Mouse (Mus musculus) MEL (cell line): ENCODE measurements around the gene Gm19410. TPM values are rescaled to one million over a fixed set of nuclear protein-coding genes. Genes with fewer than 3 reads are reported as not detected.

ENCODE experiments used
- DNase-seq: peaks from one replicate; pipeline ENCODE4 v3.0.0; 2011; ENCODE audit warnings: low read depth, low spot score
- H3K27ac ChIP-seq: 2 replicates; pipeline ENCODE4 v1.5.1; 2012; ENCODE audit warnings: low read depth, mild to moderate bottlenecking, control low read depth, low read length, moderate library complexity; ENCODE audit not compliant: control insufficient read depth
- H3K27me3 ChIP-seq, 2 experiments: fragments of 150-350 bp in 1 of 2; sonication (generic) in 1 of 2; 2 replicates each; pipeline ENCODE4 v1.6.1; 2012; ENCODE audit warnings: low read length in 2 of 2, mild to moderate bottlenecking in 2 of 2, improper control_type of control experiment in 1 of 2, moderate library complexity in 1 of 2; ENCODE audit not compliant: insufficient read depth in 2 of 2, control insufficient read depth in 1 of 2
- H3K36me3 ChIP-seq, 2 experiments: 2 replicates each; pipeline ENCODE4 v1.6.1; 2012 to 2014; ENCODE audit warnings: low read length in 2 of 2, improper control_type of control experiment in 1 of 2, inconsistent platforms in 1 of 2, mild to moderate bottlenecking in 1 of 2; ENCODE audit not compliant: insufficient read depth in 2 of 2, control insufficient read depth in 1 of 2
- H3K4me1 ChIP-seq, 2 experiments: fragments of 150-350 bp in 1 of 2; sonication (generic) in 1 of 2; 2 replicates each; pipeline ENCODE4 v1.6.1; 2012; ENCODE audit warnings: low read length in 2 of 2, improper control_type of control experiment in 1 of 2, mild to moderate bottlenecking in 1 of 2; ENCODE audit not compliant: insufficient read depth in 2 of 2, control insufficient read depth in 1 of 2
- H3K4me3 ChIP-seq, 2 experiments: fragments of 150-350 bp in 1 of 2; sonication (generic) in 1 of 2; 2 replicates each; pipeline ENCODE4 v1.5.1; 2012; ENCODE audit warnings: low read depth in 2 of 2, low read length in 2 of 2, mild to moderate bottlenecking in 2 of 2, moderate library complexity in 2 of 2, control low read depth in 1 of 2, improper control_type of control experiment in 1 of 2; ENCODE audit not compliant: control insufficient read depth in 1 of 2, insufficient read depth in 1 of 2
- H3K79me2 ChIP-seq: 2 replicates; pipeline ENCODE4 v1.6.1; 2012; ENCODE audit warnings: mild to moderate bottlenecking, low read length, moderate library complexity; ENCODE audit not compliant: control insufficient read depth, poor library complexity, insufficient read depth
- H3K9ac ChIP-seq: 2 replicates; pipeline ENCODE4 v1.6.1; 2012; ENCODE audit warnings: low read depth, mild to moderate bottlenecking, control low read depth, low read length, moderate library complexity; ENCODE audit not compliant: control insufficient read depth, poor library complexity, severe bottlenecking
- H3K9me3 ChIP-seq: fragments of 150-350 bp; sonication (generic); replicated peaks from 2 replicates; pipeline ENCODE4 v1.6.1; 2012; ENCODE audit warnings: mild to moderate bottlenecking, low read length, improper control_type of control experiment, moderate library complexity; ENCODE audit not compliant: insufficient read depth
- CHD2 ChIP-seq: IDR thresholded peaks from 2 replicates; pipeline ENCODE4 v1.6.1; 2011; ENCODE audit warnings: low read length, improper control_type of control experiment
- ETS1 ChIP-seq: IDR thresholded peaks from 2 replicates; pipeline ENCODE4 v1.6.1; 2012; ENCODE audit warnings: low read depth, mild to moderate bottlenecking, inconsistent platforms, low read length, improper control_type of control experiment, moderate library complexity
- JUND ChIP-seq: IDR thresholded peaks from 2 replicates; pipeline ENCODE4 v1.6.1; 2011; ENCODE audit warnings: low read depth, mild to moderate bottlenecking, improper control_type of control experiment, low read length
- MAFK ChIP-seq: IDR thresholded peaks from 2 replicates; pipeline ENCODE4 v1.6.1; 2011; ENCODE audit warnings: low read depth, mild to moderate bottlenecking, low read length, improper control_type of control experiment, borderline replicate concordance
- MXI1 ChIP-seq: IDR thresholded peaks from 2 replicates; pipeline ENCODE4 v1.6.1; 2011; ENCODE audit warnings: mild to moderate bottlenecking, low read depth, low read length, improper control_type of control experiment
- MYC ChIP-seq: IDR thresholded peaks from 2 replicates; pipeline ENCODE4 v1.6.1; 2011; ENCODE audit warnings: low read depth, mild to moderate bottlenecking, low read length, improper control_type of control experiment, moderate library complexity
- NELFE ChIP-seq: IDR thresholded peaks from 2 replicates; pipeline ENCODE4 v1.6.1; 2011; ENCODE audit warnings: low read depth, low read length, improper control_type of control experiment
- NRF1 ChIP-seq: IDR thresholded peaks from 2 replicates; pipeline ENCODE4 v1.6.1; 2014; ENCODE audit warnings: low read depth, mild to moderate bottlenecking, inconsistent platforms, low read length, improper control_type of control experiment, moderate library complexity; ENCODE audit not compliant: poor library complexity, insufficient read depth, severe bottlenecking
- POLR2A ChIP-seq, 2 experiments: IDR thresholded peaks; 2 replicates each; pipeline ENCODE4 v1.6.1; 2011 to 2012; ENCODE audit warnings: low read length in 2 of 2, mild to moderate bottlenecking in 2 of 2, control low read depth in 1 of 2, improper control_type of control experiment in 1 of 2, low read depth in 1 of 2, moderate library complexity in 1 of 2; ENCODE audit not compliant: control insufficient read depth in 1 of 2, insufficient read depth in 1 of 2, poor library complexity in 1 of 2
- POLR2AphosphoS2 ChIP-seq: IDR thresholded peaks from 2 replicates; pipeline ENCODE4 v1.6.1; 2011; ENCODE audit warnings: low read length, improper control_type of control experiment
- POLR2AphosphoS5 ChIP-seq: IDR thresholded peaks from 2 replicates; pipeline ENCODE4 v1.6.1; 2012; ENCODE audit warnings: low read depth, borderline replicate concordance, mild to moderate bottlenecking, inconsistent platforms, low read length, moderate library complexity, mixed read lengths
- RAD21 ChIP-seq: IDR thresholded peaks from 2 replicates; pipeline ENCODE4 v1.6.1; 2011; ENCODE audit warnings: mild to moderate bottlenecking, low read depth, low read length, improper control_type of control experiment
- RCOR1 ChIP-seq: IDR thresholded peaks from 2 replicates; pipeline ENCODE4 v1.6.1; 2012; ENCODE audit warnings: low read depth, mild to moderate bottlenecking, inconsistent platforms, low read length, improper control_type of control experiment
- SIN3A ChIP-seq: IDR thresholded peaks from 2 replicates; pipeline ENCODE4 v1.6.1; 2012; ENCODE audit warnings: low read length, improper control_type of control experiment, inconsistent platforms
- SMC3 ChIP-seq: IDR thresholded peaks from 2 replicates; pipeline ENCODE4 v1.6.1; 2011; ENCODE audit warnings: low read depth, low read length, improper control_type of control experiment
- TAL1 ChIP-seq: IDR thresholded peaks from 2 replicates; pipeline ENCODE4 v1.6.1; 2012; ENCODE audit warnings: mild to moderate bottlenecking, inconsistent platforms, low read length, moderate library complexity, mixed read lengths
- TBP ChIP-seq: IDR thresholded peaks from 2 replicates; pipeline ENCODE4 v1.8.0; 2011; ENCODE audit warnings: low read depth, low read length, improper control_type of control experiment
- TCF12 ChIP-seq: IDR thresholded peaks from 2 replicates; pipeline ENCODE4 v1.6.1; 2014; ENCODE audit warnings: low read depth, mild to moderate bottlenecking, inconsistent platforms, low read length, improper control_type of control experiment, moderate library complexity
- USF1 ChIP-seq: IDR thresholded peaks from 2 replicates; pipeline ENCODE4 v1.6.1; 2014; ENCODE audit warnings: low read depth, mild to moderate bottlenecking, inconsistent platforms, low read length, improper control_type of control experiment, moderate library complexity
- ZNF384 ChIP-seq: IDR thresholded peaks from 2 replicates; pipeline ENCODE4 v1.6.1; 2012; ENCODE audit warnings: low read depth, mild to moderate bottlenecking, inconsistent platforms, low read length, improper control_type of control experiment
- polyA plus RNA-seq, 2 experiments: library from polyadenylated mRNA; stranded (reverse) in 1 of 2; unstranded in 1 of 2; fragments of >175 nt in 1 of 2; fragments of >200 nt in 1 of 2; gene quantifications; 2 replicates each; pipeline versions ENCODE4 v1.2.1 to v1.2.4; 2012; ENCODE audit warnings: low replicate concordance in 2 of 2, low read depth in 1 of 2; ENCODE audit not compliant: insufficient read length in 2 of 2, insufficient read depth in 1 of 2, missing spikeins in 1 of 2
- total RNA-seq: library from RNA; depleted of rRNA; stranded (reverse); fragments of 300-350 nt; gene quantifications from 2 replicates; pipeline ENCODE4 v1.2.3, GENCODE M21; 2012; rRNA removed

Gm19410 gene
- total RNA-seq (not detected in 2 replicates), polyA plus RNA-seq (not detected)

GRCm38 (mm10) chr8:35765499-35766193 is at the start of gene Gm19410:
TSS of gene Gm19410 (plus strand) at chr8:35765790.
- DNase-seq: no peak
- no peaks in the 10 kb centered on the region for H3K79me2 ChIP-seq

GRCm38 (mm10) chr8:35730776-35731175 is 34.8 kb upstream of the Gm19410 start:
- Histone ChIP-seq H3K27me3 (no peaks in the 10 kb centered on the region), H3K4me3 (no peak overlapping the region)
- no peak for TF ChIP-seq TAL1
- no peak for TF ChIP-seq RAD21
- TF ChIP-seq RCOR1: no peak
- TF ChIP-seq NELFE: no peak
- no peak for TF ChIP-seq MAFK
- TF ChIP-seq TBP: no peak
- TF ChIP-seq NRF1: no peak
- TF ChIP-seq MYC: no peak
- TF ChIP-seq JUND: no peak
- TF ChIP-seq, all 39 proteins: peak for 0
- H3K36me3 ChIP-seq: no peaks in the 10 kb centered on the region; a peak in 1 of 4 replicates
- H3K4me1 ChIP-seq: peaks cover 0 to 3% of the 10 kb centered on the region in 2 experiments; a peak in 1 of 4 replicates
- H3K27ac ChIP-seq: no peak overlapping the region
- no peak for DNase-seq
- no peak overlapping the region for H3K9ac ChIP-seq
- H3K79me2 ChIP-seq: no peaks in the 10 kb centered on the region
- no peaks in the 10 kb centered on the region for H3K9me3 ChIP-seq

More at GRCm38 (mm10) chr8:35765499-35766193, at the start of gene Gm19410:
- H3K27ac ChIP-seq: no peak within 1 kb of the TSS
- no peaks in the 10 kb centered on the region for H3K27me3 ChIP-seq
- no peaks in the 10 kb centered on the region for H3K4me1 ChIP-seq
- H3K9ac ChIP-seq: no peak within 1 kb of the TSS
- TF ChIP-seq MXI1 (no peak), TBP (no peak), POLR2AphosphoS5 (no peak), POLR2A (IDR thresholded peaks at IDR 0.05; ENCODE audit: control insufficient read depth in 1 of 2, insufficient read depth in 1 of 2, low read depth in 1 of 2, low read length in 2 of 2, poor library complexity in 1 of 2) (no peak), MYC (no peak), CHD2 (no peak), POLR2AphosphoS2 (no peak), ZNF384 (no peak), ETS1 (no peak), SIN3A (no peak), USF1 (no peak), TCF12 (no peak), JUND (no peak), SMC3 (no peak)
- H3K36me3 ChIP-seq: no peaks in the 10 kb centered on the region
- H3K4me3 ChIP-seq: no peak within 1 kb of the TSS
- H3K9me3 ChIP-seq: no peaks in the 10 kb centered on the region
